Mouse (Mus musculus): Measurements from ENCODE around the gene Neurl3. TPM values are rescaled to one million over a fixed set of nuclear protein-coding genes. Genes with fewer than 3 reads are reported as not detected.
A peak's percentile ranks its signal among the peaks of the same experiment; 100 is the strongest.

The Neurl3 gene
- polyA plus RNA-seq, 1 experiment from 2014 or later: 1.2 TPM

- peaks cover 12% of the 10 kb centered on the region; the same call in 1 of the 2 replicates for H3K27me3 ChIP-seq (ENCODE audit: control insufficient read depth, insufficient read depth, low read length)
- DNase-seq (no peak), ATAC-seq (ENCODE audit: low FRiP score, low TSS enrichment) (no peak)
- H3K9ac ChIP-seq (replicated peaks; ENCODE audit: low read length): no peak overlapping the region
- H3K4me2 ChIP-seq (ENCODE audit: low read length): peak overlapping the region; percentile 96
- H3K4me1 ChIP-seq (ENCODE audit: control insufficient read depth, insufficient read depth, low read length): peaks cover 12% of the 10 kb centered on the region; the same call in 1 of the 2 replicates
- no peak overlapping the region for H3K4me3 ChIP-seq (replicated peaks; ENCODE audit: low read depth, low read length)
- WGBS: 64% methylated on average over 9 of the region's 9 CpGs
- no peaks in the 10 kb centered on the region for H3K9me3 ChIP-seq (ENCODE audit: control insufficient read depth, low read length)
- no peak overlapping the region for H3K27ac ChIP-seq (replicated peaks; ENCODE audit: low read depth, low read length)
- H3K36me3 ChIP-seq (ENCODE audit: control insufficient read depth, insufficient read depth, low read length): no peaks in the 10 kb centered on the region
Observed at GRCm38 (mm10) chr1:36308966-36309475, 34.5 kb upstream of the Neurl3 start.

GRCm38 (mm10) chr1:36308451-36308901, 34.0 kb upstream of the Neurl3 start:
- H3K4me1 ChIP-seq (ENCODE audit: control insufficient read depth, insufficient read depth, low read length): peaks cover 12% of the 10 kb centered on the region
- no peaks in the 10 kb centered on the region for H3K9me3 ChIP-seq (ENCODE audit: control insufficient read depth, low read length)
- peak overlapping the region; percentile 62 for H3K4me3 ChIP-seq (replicated peaks; ENCODE audit: low read depth, low read length)
- peak overlapping the region; percentile 96 for H3K4me2 ChIP-seq (ENCODE audit: low read length)
- WGBS: 5% methylated on average over 12 of the region's 12 CpGs
- ATAC-seq (ENCODE audit: low FRiP score, low TSS enrichment): no peak
- H3K27ac ChIP-seq (replicated peaks; ENCODE audit: low read depth, low read length): no peak overlapping the region
- H3K36me3 ChIP-seq (ENCODE audit: control insufficient read depth, insufficient read depth, low read length): no peaks in the 10 kb centered on the region
- DNase-seq: peak; percentile 25
- H3K9ac ChIP-seq (replicated peaks; ENCODE audit: low read length): peak overlapping the region; percentile 46; the same call in 1 of the 2 replicates
- H3K27me3 ChIP-seq (ENCODE audit: control insufficient read depth, insufficient read depth, low read length): peaks cover 12% of the 10 kb centered on the region; the same call in 1 of the 2 replicates

- Histone ChIP-seq H3K4me3 (replicated peaks; ENCODE audit: low read depth, low read length) (peak within 1 kb of the TSS; percentile 62), H3K4me2 (ENCODE audit: low read length) (peak within 1 kb of the TSS; percentile 96), H3K27ac (replicated peaks; ENCODE audit: low read depth, low read length) (0 out of 2 replicates have a peak within 1 kb of the TSS, but pooled peaks have one; percentile 8), H3K4me1 (ENCODE audit: control insufficient read depth, insufficient read depth, low read length) (peaks cover 17% of the 10 kb centered on the region), H3K27me3 (ENCODE audit: control insufficient read depth, insufficient read depth, low read length) (peaks cover 12% of the 10 kb centered on the region; the same call in 1 of the 2 replicates), H3K9ac (replicated peaks; ENCODE audit: low read length) (peak within 1 kb of the TSS; percentile 46; the same call in 1 of the 2 replicates), H3K9me3 (ENCODE audit: control insufficient read depth, low read length) (no peaks in the 10 kb centered on the region), H3K36me3 (ENCODE audit: control insufficient read depth, insufficient read depth, low read length) (no peaks in the 10 kb centered on the region)
- DNase-seq (peak; percentile 98), ATAC-seq (ENCODE audit: low FRiP score, low TSS enrichment) (peak; percentile 90)
- under 1% methylated on average over 65 of the region's 65 CpGs for WGBS
Observed at GRCm38 (mm10) chr1:36307495-36308280, 33.2 kb upstream of the Neurl3 start, which contains the start of gene Arid5a. TSS of gene Arid5a (plus strand) at chr1:36307733.

- Histone ChIP-seq H3K27me3 (ENCODE audit: control insufficient read depth, insufficient read depth, low read length) (peaks cover 12% of the 10 kb centered on the region; the same call in 1 of the 2 replicates), H3K9me3 (ENCODE audit: control insufficient read depth, low read length) (no peaks in the 10 kb centered on the region), H3K4me1 (ENCODE audit: control insufficient read depth, insufficient read depth, low read length) (peaks cover 17% of the 10 kb centered on the region), H3K4me2 (ENCODE audit: low read length) (no peak overlapping the region), H3K27ac (replicated peaks; ENCODE audit: low read depth, low read length) (no peak overlapping the region), H3K9ac (replicated peaks; ENCODE audit: low read length) (no peak overlapping the region), H3K4me3 (replicated peaks; ENCODE audit: low read depth, low read length) (no peak overlapping the region), H3K36me3 (ENCODE audit: control insufficient read depth, insufficient read depth, low read length) (no peaks in the 10 kb centered on the region)
- ATAC-seq (ENCODE audit: low FRiP score, low TSS enrichment) (no peak; the same call in 1 of the 2 replicates), DNase-seq (no peak)
- WGBS: 68% methylated on average over 7 of the region's 7 CpGs
Observed at GRCm38 (mm10) chr1:36307121-36307494, 32.6 kb upstream of the Neurl3 start.

GRCm38 (mm10) chr1:36306120-36306519, 31.6 kb upstream of the Neurl3 start:
- peaks cover 12% of the 10 kb centered on the region; the same call in 1 of the 2 replicates for H3K27me3 ChIP-seq (ENCODE audit: control insufficient read depth, insufficient read depth, low read length)
- ATAC-seq (ENCODE audit: low FRiP score, low TSS enrichment): no peak
- H3K36me3 ChIP-seq (ENCODE audit: control insufficient read depth, insufficient read depth, low read length): no peaks in the 10 kb centered on the region
- H3K4me2 ChIP-seq (ENCODE audit: low read length): no peak overlapping the region
- no peak overlapping the region for H3K27ac ChIP-seq (replicated peaks; ENCODE audit: low read depth, low read length)
- H3K4me1 ChIP-seq (ENCODE audit: control insufficient read depth, insufficient read depth, low read length): peaks cover 17% of the 10 kb centered on the region
- H3K9ac ChIP-seq (replicated peaks; ENCODE audit: low read length): no peak overlapping the region
- H3K4me3 ChIP-seq (replicated peaks; ENCODE audit: low read depth, low read length): no peak overlapping the region
- H3K9me3 ChIP-seq (ENCODE audit: control insufficient read depth, low read length): no peaks in the 10 kb centered on the region
- 83% methylated on average over 6 of the region's 6 CpGs for WGBS
- DNase-seq: no peak

- WGBS: 74% methylated on average over 7 of the region's 7 CpGs
- H3K4me3 ChIP-seq (replicated peaks; ENCODE audit: low read depth, low read length): no peak overlapping the region
- H3K4me1 ChIP-seq (ENCODE audit: control insufficient read depth, insufficient read depth, low read length): peaks cover 17% of the 10 kb centered on the region
Observed at GRCm38 (mm10) chr1:36304764-36305163, 30.3 kb upstream of the Neurl3 start.

GRCm38 (mm10) chr1:36303381-36304320, 29.2 kb upstream of the Neurl3 start:
- WGBS: 10% methylated on average over 30 of the region's 30 CpGs
- ATAC-seq (ENCODE audit: low FRiP score, low TSS enrichment): peak; percentile 41

More at GRCm38 (mm10) chr1:36304764-36305163, 30.3 kb upstream of the Neurl3 start:
- Histone ChIP-seq H3K36me3 (ENCODE audit: control insufficient read depth, insufficient read depth, low read length) (no peaks in the 10 kb centered on the region), H3K27ac (replicated peaks; ENCODE audit: low read depth, low read length) (no peak overlapping the region), H3K27me3 (ENCODE audit: control insufficient read depth, insufficient read depth, low read length) (peaks cover 11% of the 10 kb centered on the region; the same call in 1 of the 2 replicates), H3K9ac (replicated peaks; ENCODE audit: low read length) (no peak overlapping the region), H3K9me3 (ENCODE audit: control insufficient read depth, low read length) (no peaks in the 10 kb centered on the region), H3K4me2 (ENCODE audit: low read length) (no peak overlapping the region)
- ATAC-seq (ENCODE audit: low FRiP score, low TSS enrichment) (no peak), DNase-seq (no peak)

GRCm38 (mm10) chr1:36302957-36303356, 28.5 kb upstream of the Neurl3 start:
- H3K9me3 ChIP-seq (ENCODE audit: control insufficient read depth, low read length): no peaks in the 10 kb centered on the region
- peak overlapping the region; percentile 46 for H3K9ac ChIP-seq (replicated peaks; ENCODE audit: low read length)
- DNase-seq: no peak
- 18% methylated on average over 9 of the region's 9 CpGs for WGBS
- H3K27ac ChIP-seq (replicated peaks; ENCODE audit: low read depth, low read length): 0 out of 2 replicates have a peak overlapping the region, but pooled peaks have one; percentile 26
- H3K36me3 ChIP-seq (ENCODE audit: control insufficient read depth, insufficient read depth, low read length): no peaks in the 10 kb centered on the region
- peaks cover 5% of the 10 kb centered on the region for H3K4me1 ChIP-seq (ENCODE audit: control insufficient read depth, insufficient read depth, low read length)
- no peaks in the 10 kb centered on the region for H3K27me3 ChIP-seq (ENCODE audit: control insufficient read depth, insufficient read depth, low read length)
- peak overlapping the region; percentile 34 for H3K4me3 ChIP-seq (replicated peaks; ENCODE audit: low read depth, low read length)
- peak overlapping the region; percentile 70 for H3K4me2 ChIP-seq (ENCODE audit: low read length)
- no peak for ATAC-seq (ENCODE audit: low FRiP score, low TSS enrichment)

More at GRCm38 (mm10) chr1:36303381-36304320, 29.2 kb upstream of the Neurl3 start:
- Histone ChIP-seq H3K4me3 (replicated peaks; ENCODE audit: low read depth, low read length) (peak overlapping the region; percentile 34), H3K36me3 (ENCODE audit: control insufficient read depth, insufficient read depth, low read length) (no peaks in the 10 kb centered on the region), H3K4me1 (ENCODE audit: control insufficient read depth, insufficient read depth, low read length) (peaks cover 11% of the 10 kb centered on the region), H3K9ac (replicated peaks; ENCODE audit: low read length) (peak overlapping the region; percentile 46), H3K9me3 (ENCODE audit: control insufficient read depth, low read length) (no peaks in the 10 kb centered on the region), H3K4me2 (ENCODE audit: low read length) (peak overlapping the region; percentile 70), H3K27me3 (ENCODE audit: control insufficient read depth, insufficient read depth, low read length) (peaks cover 4% of the 10 kb centered on the region; the same call in 1 of the 2 replicates), H3K27ac (replicated peaks; ENCODE audit: low read depth, low read length) (0 out of 2 replicates have a peak overlapping the region, but pooled peaks have one; percentile 26)
- peak; percentile 81 for DNase-seq
